Mouse (Mus musculus): ENCODE measurements around the gene Pif1.

DNA sequence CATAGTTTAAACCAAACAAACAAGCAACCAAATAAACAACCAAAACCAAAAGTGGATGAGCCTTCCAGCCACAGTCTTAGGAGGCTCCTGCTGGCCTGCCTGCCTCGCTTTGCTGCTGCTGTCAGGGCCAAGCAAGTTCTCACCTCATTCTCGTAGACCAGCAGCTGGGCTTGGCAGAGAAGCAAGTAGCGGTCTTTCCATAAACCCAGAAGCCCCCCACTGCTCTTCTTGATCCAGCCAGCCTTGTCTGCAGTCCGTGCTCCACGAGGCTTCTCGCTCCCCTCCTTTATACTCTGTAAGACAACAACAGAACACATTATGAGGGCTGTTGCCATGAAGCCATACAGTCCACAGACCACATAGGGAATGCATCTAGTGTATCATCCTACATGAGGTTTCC, 14.1 kb upstream of the Pif1 start:
- TF ChIP-seq CTCF (conservative IDR thresholded peaks at IDR 0.05 in 1 of 2, IDR thresholded peaks at IDR 0.05 in 1 of 2; ENCODE audit: low read depth in 2 of 2, low read length in 2 of 2) (no peak), POLR2AphosphoS2 (IDR thresholded peaks at IDR 0.05; ENCODE audit: low read depth, low read length) (no peak), USF2 (conservative IDR thresholded peaks at IDR 0.05; ENCODE audit: low read depth, low read length) (no peak)
